Mouse (Mus musculus): ENCODE data around the gene Stx3. TPM values are rescaled to one million over a fixed set of nuclear protein-coding genes. Genes with fewer than 3 reads are reported as not detected.

The Stx3 gene
- 2.2 TPM for polyA plus RNA-seq (2017; shearing (Covaris generic))

DNA sequence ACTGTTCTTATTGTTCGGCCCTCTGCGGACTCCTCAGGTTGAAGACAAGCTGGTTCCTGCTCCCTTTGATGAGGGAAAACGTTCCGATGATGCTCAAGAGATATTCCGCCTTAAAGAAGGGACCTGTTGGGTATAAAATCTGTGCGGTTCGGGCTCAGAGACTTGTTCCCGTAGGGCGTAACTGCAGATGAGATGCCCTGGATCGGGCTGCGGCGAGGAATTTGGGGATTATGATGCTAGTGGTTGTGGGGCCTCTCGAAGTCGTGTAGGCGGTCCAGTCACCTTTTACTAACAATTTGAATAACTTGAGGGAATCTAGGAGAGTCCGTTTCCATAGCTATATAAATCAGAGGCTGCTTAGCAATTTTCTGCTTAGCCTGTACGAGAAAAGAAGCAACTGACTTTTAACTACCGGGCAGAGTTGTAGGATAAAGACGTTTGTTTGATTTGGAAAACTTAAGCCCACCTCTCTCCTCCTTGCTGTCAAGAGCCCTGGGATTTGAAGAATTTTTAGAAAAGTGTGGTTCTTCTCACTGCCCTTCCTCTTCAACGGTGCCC lies at the start of gene Stx3:
Stx3 (minus strand) TSS at position 261 of the 558 bp plus-strand sequence.

DNA sequence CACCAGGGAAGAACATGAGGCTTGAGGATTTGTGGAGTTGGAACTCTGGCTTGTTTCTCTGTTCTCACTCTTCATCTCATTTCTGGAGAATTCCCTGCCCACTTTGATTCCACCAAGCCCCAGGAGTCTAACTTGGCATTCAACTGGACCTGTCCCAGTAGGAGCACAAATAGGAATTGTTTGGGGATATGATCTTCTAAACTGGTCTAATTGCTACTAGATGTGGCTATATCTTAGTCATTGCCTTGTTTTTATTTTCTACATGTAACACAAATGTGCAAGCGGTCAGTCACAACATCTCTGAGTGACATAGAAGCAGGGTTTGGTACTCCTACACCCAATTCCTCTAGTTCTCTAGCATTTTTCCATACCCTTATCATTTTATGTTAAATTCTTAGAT lies 41.8 kb upstream of the Stx3 start, which contains the start of gene Olfr1418:
Olfr1418 (minus strand) TSS at position 101 of the 400 bp plus-strand sequence.

DNA sequence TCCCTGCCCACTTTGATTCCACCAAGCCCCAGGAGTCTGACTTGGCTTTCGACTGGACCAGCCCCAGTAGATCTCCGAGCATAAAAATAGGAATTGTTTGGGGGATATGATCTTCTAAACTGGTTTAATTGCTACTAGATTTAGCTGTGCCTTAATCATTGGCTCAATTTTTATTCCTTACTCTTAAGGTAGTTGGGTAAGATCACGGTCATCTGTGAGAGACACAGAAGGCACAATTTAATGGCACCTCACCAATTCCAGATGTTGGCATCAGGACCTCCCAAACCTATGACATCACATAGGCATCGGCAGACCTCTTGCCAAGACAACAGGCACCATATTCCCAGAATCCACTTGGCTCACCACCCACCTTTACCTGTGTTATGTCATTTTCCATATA lies 19.9 kb upstream of the Stx3 start, which contains the start of gene Olfr1417:
Olfr1417 (minus strand) TSS at position 101 of the 400 bp plus-strand sequence.

DNA sequence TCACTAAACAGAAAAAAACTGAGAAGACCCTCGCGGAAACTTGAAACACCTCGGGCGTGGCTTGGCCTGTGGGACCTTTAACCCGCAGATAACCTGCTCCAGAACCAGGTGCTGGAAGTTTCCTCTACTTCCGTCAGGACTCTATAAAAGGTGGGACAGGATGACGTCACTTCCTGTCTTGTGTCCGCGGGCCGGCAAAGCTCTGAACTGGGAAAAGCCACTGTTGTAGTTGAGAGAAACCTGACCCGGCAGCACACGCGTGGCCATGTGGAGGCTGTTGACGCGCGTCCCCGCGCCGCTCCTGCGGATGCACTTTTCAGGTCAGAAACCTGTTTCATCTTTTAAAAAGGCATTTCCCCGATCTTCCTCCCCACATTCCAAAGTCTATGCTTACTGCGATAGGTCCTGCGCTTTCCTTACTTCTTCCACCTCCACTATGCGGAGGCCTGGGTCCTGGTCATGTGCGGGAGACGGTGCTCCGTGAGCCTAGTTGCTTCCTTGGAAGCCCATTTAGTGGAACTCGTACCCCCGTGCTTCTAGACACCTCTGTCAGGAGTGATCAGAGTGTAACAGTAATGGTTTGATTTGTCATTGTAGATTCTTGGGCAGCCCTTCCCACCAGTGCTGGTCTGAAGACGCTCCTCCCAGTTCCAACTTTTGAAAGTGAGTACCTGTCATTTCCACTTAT lies 48.9 kb downstream of the Stx3 start, which contains the start of gene Mrpl16:
Mrpl16 (plus strand) TSS at position 187 of the 688 bp plus-strand sequence.

DNA sequence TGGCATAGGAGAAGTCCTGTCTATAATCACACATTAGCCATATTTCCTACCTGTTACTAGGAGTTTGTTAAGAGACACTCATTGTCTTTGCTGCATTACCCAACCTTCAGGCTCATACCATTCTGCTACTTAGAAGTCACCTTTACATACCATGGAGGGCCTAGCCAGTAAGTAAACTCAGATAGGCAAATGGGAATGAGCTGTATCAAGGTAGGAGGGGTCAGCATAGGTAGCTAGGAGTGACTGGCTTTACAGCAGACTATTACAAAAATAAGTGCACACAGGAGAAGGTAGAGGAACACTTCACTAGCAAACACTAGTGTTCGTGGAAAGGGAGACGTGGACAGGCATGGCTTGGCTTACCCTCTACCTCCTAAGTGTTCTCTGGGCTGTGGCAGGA lies 71.9 kb downstream of the Stx3 start, which contains the start of gene Gif:
Gif (plus strand) TSS at position 257 of the 400 bp plus-strand sequence.

Other genes starting within 250 kb of the Stx3 start
- gene Ms4a6d, start 214.6 kb downstream of the Stx3 start, polyA plus RNA-seq (2017; shearing (Covaris generic)): 24.3 TPM
- not detected for gene Ms4a2, start 195.7 kb downstream of the Stx3 start, polyA plus RNA-seq (2017; shearing (Covaris generic))
- gene Ms4a3, start 178.6 kb downstream of the Stx3 start, polyA plus RNA-seq (2017; shearing (Covaris generic)): not detected
- gene Oosp2, start 158.8 kb downstream of the Stx3 start, polyA plus RNA-seq (2017; shearing (Covaris generic)): not detected
- gene Oosp1, start 128.3 kb downstream of the Stx3 start, polyA plus RNA-seq (2017; shearing (Covaris generic)): not detected
- 0.66 TPM for gene Oosp3, start 122.3 kb downstream of the Stx3 start, polyA plus RNA-seq (2017; shearing (Covaris generic))
- gene Gif, start 71.8 kb downstream of the Stx3 start, polyA plus RNA-seq (2017; shearing (Covaris generic)): not detected
- 41.6 TPM for gene Mrpl16, start 49.0 kb downstream of the Stx3 start, polyA plus RNA-seq (2017; shearing (Covaris generic))
- gene Olfr1417, start 19.8 kb upstream of the Stx3 start, polyA plus RNA-seq (2017; shearing (Covaris generic)): not detected
- not detected for gene Olfr1418, start 41.7 kb upstream of the Stx3 start, polyA plus RNA-seq (2017; shearing (Covaris generic))
- not detected for gene Olfr1419, start 55.7 kb upstream of the Stx3 start, polyA plus RNA-seq (2017; shearing (Covaris generic))
- not detected for gene Olfr1420, start 67.2 kb upstream of the Stx3 start, polyA plus RNA-seq (2017; shearing (Covaris generic))
- gene Patl1, start 93.0 kb upstream of the Stx3 start, polyA plus RNA-seq (2017; shearing (Covaris generic)): 26.8 TPM
- 50.4 TPM for gene Osbp, start 146.5 kb upstream of the Stx3 start, polyA plus RNA-seq (2017; shearing (Covaris generic))
- gene Olfr1423, start 221.9 kb upstream of the Stx3 start, polyA plus RNA-seq (2017; shearing (Covaris generic)): not detected
- 0.29 TPM for gene Olfr1424, start 243.3 kb upstream of the Stx3 start, polyA plus RNA-seq (2017; shearing (Covaris generic))

All from effector memory CD4-positive, alpha-beta T cell, adult 7 months (primary cell).